Mouse (Mus musculus) 3134 (cell line): Measurements from ENCODE around the gene Shbg.

Experiments
- DNase-seq: peaks from one replicate; pipeline ENCODE4 v3.0.0-alpha.2; 2011; ENCODE audit warnings: low spot score; ENCODE audit not compliant: insufficient read length; ENCODE audit errors: extremely low read depth

Gene Shbg

DNA sequence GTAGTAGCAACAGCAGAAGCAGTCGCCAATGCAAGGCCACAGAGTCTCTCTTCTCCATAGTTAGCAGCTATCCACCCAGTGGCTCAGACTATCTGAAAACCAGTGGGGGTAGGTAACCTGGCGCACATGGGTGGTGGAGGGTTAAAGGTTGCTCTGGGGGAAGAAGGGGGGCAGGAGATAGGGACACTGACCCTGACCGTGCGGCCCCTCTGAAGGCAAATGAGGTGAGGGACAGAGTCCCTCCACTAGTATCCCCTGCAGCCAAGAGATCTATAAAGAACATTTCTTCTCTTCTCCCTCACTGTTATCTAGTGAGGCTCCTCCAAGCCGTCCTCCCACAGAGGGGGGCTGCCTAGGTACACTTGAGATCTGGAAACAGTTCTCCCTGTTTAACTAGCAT lies at the start of gene Shbg:
Gene Shbg (minus strand): TSS at position 101 of the 400 bp plus-strand sequence.
- DNase-seq, result no peak

DNA sequence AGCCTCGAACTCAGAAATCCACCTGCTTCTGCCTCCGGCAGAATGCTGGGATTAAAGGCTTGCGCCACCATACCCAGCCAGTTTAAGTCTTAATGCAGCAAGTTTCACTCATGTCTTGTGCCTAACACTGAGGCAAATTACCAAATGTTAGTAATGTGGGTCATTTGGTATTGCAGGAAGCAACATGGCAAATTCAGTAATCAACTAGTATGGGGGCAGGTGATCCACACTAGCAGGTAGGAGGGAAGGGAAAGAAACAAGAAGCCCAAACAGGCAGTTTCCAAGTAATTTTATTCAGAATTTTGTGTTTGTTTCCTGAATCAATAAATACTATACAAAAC lies 48.9 kb upstream of the Shbg start:
- DNase-seq, result no peak

DNA sequence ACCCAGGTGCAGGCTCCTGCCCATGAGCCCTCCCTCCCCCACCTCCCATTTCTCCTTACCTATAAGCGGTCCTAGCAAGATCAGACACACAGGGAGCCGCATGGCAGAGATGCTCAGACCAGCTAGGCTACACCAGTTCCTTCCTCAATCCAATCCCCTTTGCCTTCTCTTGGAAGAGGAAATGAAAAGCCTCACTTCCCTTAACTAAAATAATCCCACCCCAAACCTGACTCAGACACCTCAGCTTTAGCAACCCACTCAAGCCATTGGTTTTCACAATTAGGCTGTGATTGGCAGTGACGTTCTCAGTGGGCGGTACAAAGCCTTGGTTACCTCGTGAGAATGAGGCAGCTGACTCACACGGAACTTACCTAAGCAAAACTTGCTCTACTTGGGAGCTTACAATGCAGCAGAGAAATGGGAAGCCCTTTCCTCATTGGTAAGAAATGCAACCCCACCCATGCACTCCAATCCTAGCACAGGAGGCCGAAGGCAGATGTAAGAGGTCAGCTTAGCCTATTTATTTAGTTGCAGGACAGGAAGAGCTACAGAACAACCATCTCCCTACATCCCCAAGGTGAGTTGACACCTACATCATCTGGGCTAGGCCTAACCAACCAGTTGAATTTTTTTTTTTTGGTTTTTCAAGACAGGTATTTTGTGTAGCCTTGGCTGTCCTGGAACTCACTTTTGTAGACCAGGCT lies 48.4 kb upstream of the Shbg start, which contains the start of gene Cd68:
Gene Cd68 (minus strand): TSS at position 193 of the 704 bp plus-strand sequence.
- peak; percentile 68 for DNase-seq

DNA sequence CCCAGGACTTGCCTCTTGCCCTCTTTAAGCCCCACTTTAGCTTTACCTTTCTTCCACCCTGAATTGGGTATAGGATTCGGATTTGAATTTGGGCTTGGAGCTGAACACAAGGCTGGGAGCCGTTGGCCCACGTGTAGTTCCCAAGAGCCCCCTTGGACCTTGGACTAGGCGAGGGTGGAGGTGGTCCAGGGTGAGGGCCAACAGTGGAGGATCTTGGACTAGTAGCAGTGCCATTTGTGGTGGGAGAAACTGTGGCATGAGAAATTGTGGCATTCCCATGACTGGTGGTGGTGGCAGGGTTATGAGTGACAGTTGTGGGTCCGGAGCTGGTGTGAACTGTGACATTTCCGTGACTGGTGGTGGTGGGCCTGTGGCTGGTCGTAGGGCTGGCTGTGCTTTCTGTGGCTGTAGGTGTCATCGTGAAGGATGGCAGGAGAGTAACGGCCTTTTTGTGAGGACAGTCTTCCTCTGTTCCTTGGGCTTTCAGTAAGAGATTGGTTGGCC lies 47.8 kb upstream of the Shbg start:
- peak; percentile 64 for DNase-seq

DNA sequence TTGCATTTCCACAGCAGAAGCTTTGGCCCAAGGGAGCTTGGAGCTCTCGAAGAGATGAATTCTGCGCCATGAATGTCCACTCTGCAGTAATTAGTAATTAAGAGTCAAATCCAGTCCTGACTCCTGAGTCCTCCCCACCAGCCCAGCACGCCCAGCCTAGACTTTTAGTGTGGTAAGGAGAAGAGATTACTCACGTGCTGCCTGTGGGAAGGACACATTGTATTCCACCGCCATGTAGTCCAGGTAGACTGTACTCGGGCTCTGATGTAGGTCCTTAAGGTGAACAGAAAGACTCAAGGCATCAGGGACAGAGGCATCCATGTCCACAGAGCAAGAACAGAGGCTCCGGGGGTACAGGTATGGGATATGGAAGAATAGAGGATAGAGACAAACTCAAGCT lies 47.1 kb upstream of the Shbg start:
- DNase-seq, result no peak

DNA sequence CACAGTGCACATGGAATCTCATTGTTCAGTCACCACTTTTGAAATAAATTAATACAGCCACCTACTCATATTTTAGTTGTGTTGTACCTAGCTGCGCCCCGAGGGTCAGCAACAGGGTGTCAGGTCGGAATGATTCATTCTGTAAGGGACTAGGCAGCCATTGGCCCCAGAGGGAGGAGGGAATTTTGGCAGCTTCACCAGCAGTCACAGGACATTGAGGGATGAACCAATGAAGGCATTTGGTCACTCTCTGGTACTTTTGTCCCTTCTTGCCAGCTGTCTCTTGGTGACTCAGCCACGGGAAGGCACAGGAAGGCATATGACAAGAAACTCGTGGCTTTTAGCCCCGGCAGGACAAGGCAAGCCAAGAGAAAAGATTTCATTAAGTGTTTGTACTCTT lies 46.1 kb upstream of the Shbg start:
- DNase-seq, result peak; percentile 78

DNA sequence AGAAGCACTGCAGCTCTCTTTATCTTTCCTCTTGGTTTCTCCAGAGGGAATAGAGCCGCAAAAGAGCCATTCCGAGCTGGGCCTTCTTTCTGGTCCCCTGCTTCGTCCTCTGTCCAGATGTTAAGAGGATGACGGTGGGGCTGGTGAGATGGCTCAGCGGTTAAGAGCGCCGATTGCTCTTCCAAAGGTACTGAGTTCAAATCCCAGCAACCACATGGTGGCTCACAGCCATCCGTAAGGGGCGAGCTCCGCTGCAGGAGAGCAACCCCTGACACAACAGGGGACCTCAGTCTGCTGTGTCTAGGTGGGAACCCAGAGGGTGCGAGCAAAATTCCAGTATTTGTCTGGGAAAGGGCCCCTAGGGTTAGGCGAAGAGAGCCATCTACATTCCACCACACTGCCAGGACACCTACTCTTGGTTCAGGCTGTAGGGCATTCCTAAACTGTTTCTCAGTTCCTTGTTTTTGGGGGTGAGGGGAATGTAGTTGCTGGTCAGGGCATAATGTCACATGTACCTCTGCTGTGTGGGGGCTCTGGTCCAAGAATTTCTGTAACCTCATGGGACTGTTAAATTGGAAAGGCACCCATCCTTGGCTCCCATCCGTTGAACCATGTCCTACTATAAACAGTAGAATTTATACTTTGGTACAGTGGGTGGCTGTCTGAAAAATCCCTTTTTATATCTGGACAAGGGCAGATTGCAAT lies 45.4 kb upstream of the Shbg start:
- no peak for DNase-seq

DNA sequence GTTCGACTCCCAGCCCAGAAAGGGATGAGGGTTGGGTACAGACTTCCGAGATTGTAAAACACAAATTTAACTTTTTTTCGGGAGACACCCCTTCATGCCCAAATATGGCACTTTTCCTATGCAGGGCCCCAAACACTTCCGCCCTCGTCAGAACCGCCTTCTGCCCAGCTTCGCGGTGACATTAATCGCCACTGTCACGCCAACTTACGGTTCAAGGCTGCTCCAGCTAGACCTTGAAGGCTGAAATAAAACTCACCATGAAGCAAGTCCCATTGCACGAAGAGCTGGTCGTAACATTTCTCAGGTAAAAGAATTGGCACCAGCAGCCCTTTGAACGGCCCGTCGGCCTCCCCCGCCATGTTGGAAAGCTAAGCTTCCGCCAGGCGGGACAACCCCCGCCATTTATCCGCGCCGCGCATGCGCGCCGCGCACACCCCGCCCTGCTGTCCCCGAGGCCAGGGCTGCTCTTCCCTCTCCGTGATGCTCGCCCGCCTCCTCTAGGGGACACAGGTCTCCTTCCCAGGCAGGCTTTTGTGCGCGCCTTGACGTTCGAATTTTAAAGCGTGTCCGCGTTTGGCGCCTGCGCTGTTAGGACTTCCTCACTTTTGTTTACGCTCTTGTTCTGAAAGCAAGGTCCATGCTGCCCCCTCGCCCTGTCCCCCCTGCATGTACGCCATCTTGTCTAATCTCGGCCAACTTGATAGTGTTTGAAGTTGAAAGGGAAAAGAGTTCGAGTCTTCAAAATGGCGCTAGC lies 44.7 kb upstream of the Shbg start, which contains the start of gene Mpdu1:
Gene Mpdu1 (minus strand): TSS at position 430 of the 754 bp plus-strand sequence.
- peak; percentile 98 for DNase-seq

DNA sequence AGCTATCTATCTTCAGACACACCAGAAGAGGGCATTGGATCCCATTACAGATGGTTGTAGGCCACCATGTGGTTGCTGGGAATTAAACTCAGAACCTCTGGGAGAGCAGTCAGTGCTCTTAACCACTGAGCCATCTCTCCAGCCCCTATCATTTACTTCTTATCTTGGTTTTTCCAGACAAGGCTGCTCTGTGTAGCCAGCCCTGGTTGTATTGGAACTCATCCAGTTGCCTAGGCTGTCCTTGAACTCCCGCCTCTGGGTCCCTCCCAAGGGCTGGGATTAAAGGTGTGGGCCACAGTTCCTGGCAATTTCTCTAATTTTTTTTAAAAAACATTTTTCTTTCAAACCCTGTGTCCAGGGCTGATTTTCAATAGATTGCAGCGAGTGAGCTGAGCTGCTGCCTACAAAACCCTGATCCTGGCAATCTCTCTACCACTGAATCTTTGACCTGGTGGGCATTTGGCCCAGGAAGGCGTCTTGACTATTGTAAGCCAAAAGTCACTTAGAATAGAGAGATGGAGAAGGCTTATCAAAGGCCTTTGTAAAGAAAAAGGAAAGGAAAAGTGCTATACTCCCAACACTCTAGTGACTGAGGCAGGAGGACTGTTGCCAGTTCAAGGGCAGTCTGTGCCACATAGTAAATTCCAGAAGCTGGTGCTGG lies 43.6 kb upstream of the Shbg start:
- no peak for DNase-seq

DNA sequence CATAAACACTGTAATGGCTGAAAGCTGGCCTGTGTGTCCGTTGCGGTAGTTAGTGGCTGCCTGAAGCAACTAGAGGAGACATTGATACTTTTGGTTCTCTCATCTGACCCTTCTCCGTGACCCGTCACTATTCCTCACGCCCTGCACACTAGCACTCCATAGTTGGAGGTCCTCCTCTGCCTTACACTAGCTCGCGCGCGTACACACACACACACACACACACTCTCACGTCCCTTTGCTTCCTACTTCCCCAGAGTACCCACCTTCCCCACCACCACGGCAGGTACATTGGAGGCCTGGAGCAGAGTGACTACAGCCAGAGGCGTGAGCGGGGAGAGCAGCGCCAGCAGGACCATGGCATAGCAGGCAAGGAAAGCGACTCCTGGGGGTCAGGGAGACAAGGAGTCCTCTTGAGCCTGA lies 39.8 kb upstream of the Shbg start:
- DNase-seq, result no peak

DNA sequence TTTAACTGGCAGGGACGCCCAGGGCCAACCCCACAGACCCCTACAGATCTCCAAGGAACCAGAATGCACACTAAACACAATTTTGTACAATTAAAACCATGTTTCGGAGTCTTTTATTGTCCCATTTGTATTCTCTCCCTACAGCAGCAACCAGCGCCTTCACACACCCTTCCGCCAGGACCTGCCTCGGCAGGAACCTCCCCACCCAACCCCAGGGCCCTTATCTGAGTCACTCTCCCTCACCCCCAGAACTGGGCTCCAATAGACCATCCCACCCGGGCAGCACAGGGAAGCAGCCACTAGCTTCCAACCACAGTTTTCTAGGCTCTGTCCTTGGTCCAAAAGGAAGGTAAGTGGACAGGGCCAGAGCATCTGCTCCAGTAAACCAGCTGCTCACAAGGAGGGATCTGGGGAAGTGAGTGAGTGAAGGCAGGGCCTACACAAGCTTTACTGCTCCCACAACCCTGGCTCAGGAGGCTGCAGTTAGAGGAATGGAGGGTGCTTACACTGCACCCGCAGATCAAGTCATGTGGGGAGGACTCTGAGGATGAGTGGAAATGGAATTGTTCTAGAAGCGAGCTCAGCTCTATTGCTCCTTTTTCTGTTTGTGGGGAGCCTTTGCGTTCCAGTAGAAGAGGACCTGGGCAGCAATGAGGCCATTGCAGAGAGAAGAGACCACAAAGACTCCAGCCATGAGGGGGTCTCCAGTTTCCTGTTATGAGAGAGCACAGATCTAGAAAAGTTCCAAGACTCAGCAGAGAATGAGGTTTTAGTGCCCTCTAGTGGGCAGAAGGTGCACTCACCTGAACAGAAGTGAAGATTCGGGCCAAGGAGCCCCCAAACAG lies 39.1 kb upstream of the Shbg start:
- DNase-seq, result no peak

DNA sequence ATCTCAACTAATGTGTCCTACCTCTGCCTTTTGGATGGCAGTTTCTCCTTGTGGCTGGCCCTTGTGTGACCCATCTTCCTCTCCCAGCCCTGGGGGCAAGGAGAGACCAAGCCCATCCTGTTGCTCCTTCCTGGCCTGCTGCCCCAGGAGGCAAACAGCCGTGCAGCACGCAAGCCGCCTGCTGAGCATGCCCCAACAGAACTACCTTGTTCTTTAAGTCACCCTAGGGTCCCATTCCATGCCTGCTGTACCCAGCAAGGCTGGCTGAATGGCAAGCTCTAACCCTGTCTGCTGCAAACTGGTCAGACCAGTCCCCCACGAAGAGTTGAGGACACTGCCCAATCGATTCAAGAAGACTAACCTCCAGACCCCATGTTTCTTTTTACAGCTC lies 38.4 kb upstream of the Shbg start:
- no peak for DNase-seq

DNA sequence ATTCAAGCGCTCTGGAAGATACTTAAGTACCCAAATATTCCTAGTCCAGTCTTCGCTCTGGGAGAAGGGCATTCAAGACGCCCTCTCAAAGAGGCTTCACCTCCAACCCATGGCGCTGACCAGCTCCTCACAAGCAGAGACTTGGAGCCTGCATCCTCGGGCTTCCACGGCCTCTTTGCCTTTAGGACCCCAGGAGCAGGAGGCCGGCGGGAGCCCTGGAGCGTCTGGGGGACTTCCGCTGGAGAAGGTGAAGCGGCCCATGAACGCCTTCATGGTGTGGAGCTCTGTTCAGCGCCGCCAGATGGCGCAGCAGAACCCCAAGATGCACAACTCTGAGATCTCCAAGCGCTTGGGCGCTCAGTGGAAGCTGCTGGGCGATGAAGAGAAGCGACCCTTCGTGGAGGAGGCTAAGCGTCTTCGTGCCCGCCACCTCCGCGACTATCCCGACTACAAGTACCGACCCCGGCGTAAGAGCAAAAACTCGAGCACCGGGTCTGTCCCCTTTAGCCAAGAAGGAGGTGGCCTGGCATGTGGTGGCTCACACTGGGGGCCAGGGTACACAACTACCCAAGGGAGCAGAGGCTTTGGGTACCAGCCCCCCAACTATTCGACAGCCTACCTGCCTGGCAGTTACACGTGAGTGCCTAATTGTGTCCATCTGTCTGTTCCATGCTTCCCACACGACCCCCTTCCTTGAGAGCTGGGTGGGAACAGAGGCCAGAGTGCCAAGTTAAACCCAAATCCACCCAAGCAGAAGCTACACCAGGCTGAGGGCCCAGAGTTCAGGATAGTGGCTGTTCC lies 37.8 kb upstream of the Shbg start, which contains the start of gene Sox15:
Gene Sox15 (plus strand): TSS at position 51 of the 801 bp plus-strand sequence.
- DNase-seq, result no peak

DNA sequence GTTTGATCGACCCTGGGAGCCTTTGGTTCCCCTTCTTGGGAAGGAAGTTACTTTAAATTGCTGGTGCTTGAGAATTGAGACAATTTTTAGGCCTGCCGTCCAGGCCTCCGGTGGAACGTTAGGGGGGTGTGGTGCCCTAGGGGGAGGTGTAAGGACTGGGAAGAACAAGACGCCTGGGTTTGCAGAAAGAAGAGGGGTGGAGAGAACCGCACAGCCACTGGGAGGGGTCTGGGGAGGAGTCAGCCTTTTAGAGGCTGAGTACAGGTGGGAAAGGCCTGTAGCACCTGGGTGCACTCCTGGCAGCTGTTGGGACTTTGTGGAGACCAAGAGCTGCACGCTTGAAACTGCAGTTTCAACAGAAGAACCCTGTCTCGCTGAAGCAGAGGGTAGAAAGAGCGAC lies 37.1 kb upstream of the Shbg start:
- no peak for DNase-seq

DNA sequence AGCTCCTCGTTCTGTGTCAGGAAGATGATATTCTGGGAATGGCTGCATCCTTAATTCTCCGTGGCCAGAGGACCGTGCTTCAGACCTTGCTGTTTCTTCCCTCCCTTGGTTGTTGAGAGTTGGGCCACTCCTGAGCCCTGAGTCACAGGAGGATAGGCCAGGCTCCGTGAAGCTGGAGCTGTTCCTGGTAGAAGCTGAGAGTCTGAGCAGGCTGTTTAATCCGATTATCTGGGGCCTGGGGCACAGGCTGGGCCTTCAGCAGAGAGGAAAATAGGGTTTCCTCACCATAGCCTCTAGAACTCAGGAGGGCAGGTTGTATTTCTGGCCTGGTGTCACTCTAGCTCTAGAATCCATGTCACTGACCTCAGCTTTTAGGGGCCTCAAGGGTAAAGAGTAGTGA lies 35.7 kb upstream of the Shbg start:
- DNase-seq, result no peak

DNA sequence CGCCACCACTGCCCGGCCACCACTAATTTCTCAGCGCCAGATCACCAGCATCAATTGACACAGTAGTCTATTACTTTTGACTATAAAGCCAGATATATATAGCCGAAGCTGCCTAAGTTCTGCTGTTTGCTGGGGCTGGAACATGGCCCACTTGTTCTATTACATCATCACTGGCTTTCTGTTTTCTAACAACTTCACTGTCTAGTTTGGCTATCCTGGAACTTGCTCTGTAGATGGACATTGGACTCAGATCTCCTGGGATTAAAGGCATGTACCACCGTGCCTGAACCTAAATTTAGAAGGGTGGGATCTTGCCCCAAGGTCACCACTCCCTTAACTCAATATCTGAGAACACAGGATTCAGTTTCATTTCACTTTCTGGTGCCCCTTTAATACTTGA lies 28.2 kb upstream of the Shbg start:
- DNase-seq, result no peak

DNA sequence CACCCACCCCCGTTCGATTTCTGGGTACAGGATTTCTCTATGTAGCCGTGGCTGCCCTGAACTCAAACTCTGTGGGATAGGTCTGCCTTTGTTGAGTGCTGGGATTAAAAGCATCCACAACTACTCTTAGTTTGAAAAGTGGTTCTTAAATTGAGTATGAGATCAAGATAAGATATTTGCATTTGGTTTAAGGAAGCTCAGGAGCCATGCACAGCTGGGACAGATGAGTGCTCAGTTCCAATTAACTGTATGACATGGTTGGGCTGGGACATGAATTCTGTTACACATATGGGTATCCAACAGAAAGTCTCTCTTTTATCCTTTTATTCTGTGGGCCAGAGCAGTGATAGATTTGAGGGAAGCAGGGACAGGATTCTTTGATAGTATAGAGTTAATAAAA lies 17.8 kb upstream of the Shbg start:
- no peak for DNase-seq

DNA sequence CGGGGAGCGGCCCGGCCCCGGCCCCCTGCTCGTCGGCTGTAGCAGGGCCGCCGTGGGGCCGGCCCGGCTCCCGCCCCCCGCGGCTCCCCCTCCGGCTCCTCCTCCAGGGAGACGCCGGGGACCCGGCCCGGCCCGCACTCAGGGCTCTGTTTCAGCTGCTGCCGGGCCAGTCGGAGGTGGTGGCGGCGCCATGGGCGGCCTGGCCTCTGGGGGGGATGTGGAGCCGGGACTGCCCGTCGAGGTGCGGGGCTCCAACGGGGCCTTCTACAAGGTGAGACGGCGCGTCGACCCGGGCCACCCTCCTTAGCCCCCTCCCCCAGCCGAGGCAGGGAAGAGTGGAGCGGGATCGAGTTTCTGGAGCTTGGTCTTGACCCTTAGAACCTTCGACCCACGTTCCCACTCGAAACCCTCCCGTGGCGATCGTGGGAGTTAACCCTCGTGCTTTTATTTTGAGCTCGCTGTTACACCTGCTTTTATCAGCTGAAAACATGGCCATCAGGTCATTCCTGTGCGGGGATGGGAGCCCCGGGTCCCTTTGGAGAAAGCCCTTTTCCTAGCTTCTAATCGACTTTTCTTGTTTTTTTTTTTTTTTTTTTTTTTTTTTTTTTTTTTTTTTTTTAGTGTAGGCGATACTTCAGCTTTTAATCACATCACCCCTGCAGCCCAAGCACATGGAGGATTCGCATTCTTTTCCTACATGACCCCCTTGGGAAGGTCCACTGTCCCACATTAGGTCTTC lies 15.6 kb upstream of the Shbg start:
- peak; percentile 68 for DNase-seq
